Mouse (Mus musculus): ENCODE results near the gene Lss. TPM values are rescaled to one million over a fixed set of nuclear protein-coding genes. Genes with fewer than 3 reads are reported as not detected.
A peak's percentile ranks its signal among the peaks of the same experiment; 100 is the strongest.

Gene Lss
- polyA plus RNA-seq, 1 experiment from 2014 or later = 61.2 TPM

DNA sequence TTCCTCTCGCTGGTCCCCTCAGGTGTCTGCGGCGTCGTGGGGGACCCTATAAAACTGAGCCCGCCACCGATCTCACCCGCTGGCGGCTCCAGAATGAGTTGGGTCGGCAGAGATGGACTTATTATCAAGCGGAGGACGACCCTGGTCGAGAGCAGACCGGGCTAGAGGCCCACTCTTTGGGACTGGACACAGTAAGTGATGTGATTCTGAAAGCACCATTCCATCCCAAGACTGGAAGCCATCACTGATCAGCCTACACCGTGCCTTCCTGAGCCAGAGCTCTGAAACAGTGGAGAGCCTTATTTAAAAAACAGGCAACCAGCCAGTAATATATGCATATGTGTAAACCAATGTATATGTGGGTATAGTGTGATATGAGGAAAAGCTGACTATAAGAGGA, 440 bp downstream of the Lss start:
- Histone ChIP-seq H3K9ac (replicated peaks) (peak overlapping the region; percentile 85), H3K4me3 (peak overlapping the region; percentile 80), H3K4me2 (replicated peaks) (peak overlapping the region; percentile 81), H3K36me3 (peaks cover 36% of the 10 kb centered on the region), H3K4me1 (peaks cover 28% of the 10 kb centered on the region), H3K27me3 (no peaks in the 10 kb centered on the region), H3K27ac (replicated peaks) (peak overlapping the region; percentile 79), H3K9me3 (no peaks in the 10 kb centered on the region)
- peak; percentile 23; the same call in 1 of the 2 replicates for ATAC-seq (ENCODE audit: low FRiP score, low read depth)
- WGBS = 1% methylated on average over 14 of the region's 14 CpGs

DNA sequence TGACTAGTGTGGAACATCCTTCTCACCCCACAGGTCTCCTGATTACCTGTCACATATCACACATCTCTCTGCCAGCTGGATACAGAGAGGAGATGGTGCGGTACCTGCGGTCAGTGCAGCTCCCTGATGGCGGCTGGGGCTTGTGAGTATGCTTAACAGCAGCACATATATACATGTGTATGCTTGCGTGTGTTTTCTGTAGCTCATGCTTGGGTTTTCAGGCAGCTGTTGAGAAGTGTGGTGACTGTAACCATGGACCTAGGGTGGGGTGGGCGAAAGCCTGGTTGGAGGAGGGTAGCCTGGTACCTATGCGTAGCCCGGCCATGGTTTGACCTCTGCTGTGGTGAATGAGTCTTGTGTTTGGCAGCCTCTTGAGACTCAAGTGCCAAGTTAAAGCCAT, 4.1 kb downstream of the Lss start:
- Histone ChIP-seq H3K4me3 (no peak overlapping the region), H3K4me1 (peaks cover 24% of the 10 kb centered on the region), H3K9ac (replicated peaks) (no peak overlapping the region), H3K27ac (replicated peaks) (no peak overlapping the region), H3K4me2 (replicated peaks) (no peak overlapping the region), H3K36me3 (peaks cover 71% of the 10 kb centered on the region), H3K9me3 (no peaks in the 10 kb centered on the region), H3K27me3 (no peaks in the 10 kb centered on the region)
- ATAC-seq (ENCODE audit: low FRiP score, low read depth) = no peak
- WGBS = 97% methylated on average over 7 of the region's 7 CpGs

DNA sequence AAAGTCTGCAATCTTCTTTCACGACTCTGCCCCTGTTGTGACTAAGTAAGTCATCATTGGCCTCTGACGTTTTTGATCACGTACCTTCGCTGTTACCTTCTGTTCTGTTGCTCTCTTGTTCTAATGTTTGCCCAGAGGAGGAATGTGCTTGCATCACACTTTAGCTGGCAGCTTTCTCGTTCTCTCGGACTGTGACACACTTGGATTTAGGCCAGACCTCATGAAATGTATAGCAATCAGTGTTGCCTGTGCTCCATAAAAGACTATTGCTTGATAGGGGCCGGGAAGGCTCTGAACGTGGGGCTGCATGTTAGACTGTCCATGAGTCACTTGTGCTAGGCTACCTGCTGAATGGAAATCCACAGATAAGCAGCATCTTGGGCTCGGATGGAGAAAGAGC, 6.2 kb downstream of the Lss start:
- no peak for ATAC-seq (ENCODE audit: low FRiP score, low read depth)
- Histone ChIP-seq H3K27me3 (no peaks in the 10 kb centered on the region), H3K27ac (replicated peaks) (no peak overlapping the region), H3K9me3 (no peaks in the 10 kb centered on the region), H3K36me3 (peaks cover 92% of the 10 kb centered on the region), H3K4me3 (no peak overlapping the region), H3K4me1 (peaks cover 9% of the 10 kb centered on the region), H3K4me2 (replicated peaks) (no peak overlapping the region), H3K9ac (replicated peaks) (no peak overlapping the region)
- 91% methylated on average over 9 of the region's 9 CpGs for WGBS

DNA sequence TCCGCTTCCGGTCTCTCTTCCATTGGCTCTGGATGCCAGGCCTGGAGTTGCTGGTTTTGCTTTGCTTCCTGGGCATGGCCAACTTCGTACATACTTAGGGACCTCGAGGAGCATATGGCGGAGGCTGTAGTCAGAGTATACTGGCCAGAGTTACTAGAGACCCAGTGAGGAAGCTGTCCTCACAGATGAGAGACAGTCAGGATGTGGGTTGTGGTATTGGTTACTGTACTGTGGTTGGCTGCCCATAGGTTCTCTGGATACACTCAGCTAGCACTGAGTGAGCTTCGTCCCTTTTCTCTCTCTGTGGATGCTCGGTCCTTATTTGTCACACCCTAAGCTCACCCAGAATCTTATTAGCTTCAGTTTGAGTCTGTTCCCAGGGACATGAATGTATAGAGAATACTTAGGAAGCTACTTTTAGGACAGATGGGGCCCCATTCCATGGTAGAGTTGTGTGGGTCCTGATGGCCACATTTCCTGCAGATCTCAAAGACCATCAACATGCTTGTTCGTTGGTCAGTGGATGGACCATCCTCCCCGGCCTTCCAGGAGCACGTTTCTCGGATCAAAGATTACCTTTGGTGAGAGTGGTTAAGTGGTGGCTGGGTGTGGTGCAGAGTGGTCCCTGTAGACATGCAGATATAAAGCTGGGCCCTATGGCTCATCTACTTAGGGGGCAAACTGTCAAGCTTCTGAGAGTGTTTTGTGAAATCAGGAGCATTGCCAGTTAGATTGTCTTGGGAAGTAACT, 10.1 kb downstream of the Lss start:
- H3K27me3 ChIP-seq = no peaks in the 10 kb centered on the region
- H3K4me3 ChIP-seq = no peak overlapping the region
- 94% methylated on average over 11 of the region's 11 CpGs for WGBS
- ATAC-seq (ENCODE audit: low FRiP score, low read depth) = no peak
- no peaks in the 10 kb centered on the region for H3K9me3 ChIP-seq
- no peak overlapping the region for H3K4me2 ChIP-seq (replicated peaks)
- H3K36me3 ChIP-seq = peaks cover 98% of the 10 kb centered on the region
- no peak overlapping the region for H3K9ac ChIP-seq (replicated peaks)
- no peaks in the 10 kb centered on the region for H3K4me1 ChIP-seq
- H3K27ac ChIP-seq (replicated peaks) = no peak overlapping the region

DNA sequence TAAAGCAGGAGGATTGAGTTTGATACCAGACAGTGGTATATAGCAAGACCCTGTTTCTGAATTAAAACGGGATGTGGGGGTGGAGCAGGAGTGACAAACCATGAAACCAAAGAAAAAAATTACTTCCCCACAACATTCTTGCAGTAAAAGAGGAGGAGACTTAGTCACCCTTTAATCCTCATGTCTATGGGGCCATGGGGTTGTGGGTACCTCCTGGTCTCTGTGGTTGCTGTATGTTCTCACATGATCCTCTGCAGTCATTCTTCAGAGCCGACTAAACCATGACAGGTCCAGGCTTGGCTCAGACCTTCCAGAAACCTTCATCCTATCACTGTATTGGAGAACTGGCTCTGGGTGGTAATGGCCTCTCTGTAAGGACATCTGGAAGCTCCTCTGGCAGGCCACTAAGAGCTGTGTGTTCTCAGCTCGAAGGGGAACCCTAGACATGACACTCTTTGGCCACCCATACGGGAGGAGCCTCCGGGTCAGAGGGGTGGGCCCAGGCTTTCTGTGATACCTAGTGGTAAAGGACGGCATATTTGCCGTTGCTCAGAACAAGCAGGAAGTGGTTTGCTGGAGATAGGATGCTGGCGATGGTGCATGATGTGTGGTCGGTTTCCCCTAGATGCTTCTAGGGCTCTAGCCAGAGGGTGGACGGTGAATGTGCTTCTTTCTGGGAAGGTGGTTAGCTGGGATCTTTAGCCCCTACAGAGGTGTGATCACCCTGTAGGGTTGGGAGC, 11.4 kb downstream of the Lss start:
- H3K27ac ChIP-seq (replicated peaks) = no peak overlapping the region
- 90% methylated on average over 10 of the region's 10 CpGs for WGBS
- H3K4me1 ChIP-seq = no peaks in the 10 kb centered on the region
- no peak for ATAC-seq (ENCODE audit: low FRiP score, low read depth)
- no peak overlapping the region for H3K4me2 ChIP-seq (replicated peaks)
- no peak overlapping the region for H3K4me3 ChIP-seq
- H3K9ac ChIP-seq (replicated peaks) = no peak overlapping the region
- no peaks in the 10 kb centered on the region for H3K9me3 ChIP-seq
- H3K27me3 ChIP-seq = no peaks in the 10 kb centered on the region
- peaks cover 98% of the 10 kb centered on the region for H3K36me3 ChIP-seq

DNA sequence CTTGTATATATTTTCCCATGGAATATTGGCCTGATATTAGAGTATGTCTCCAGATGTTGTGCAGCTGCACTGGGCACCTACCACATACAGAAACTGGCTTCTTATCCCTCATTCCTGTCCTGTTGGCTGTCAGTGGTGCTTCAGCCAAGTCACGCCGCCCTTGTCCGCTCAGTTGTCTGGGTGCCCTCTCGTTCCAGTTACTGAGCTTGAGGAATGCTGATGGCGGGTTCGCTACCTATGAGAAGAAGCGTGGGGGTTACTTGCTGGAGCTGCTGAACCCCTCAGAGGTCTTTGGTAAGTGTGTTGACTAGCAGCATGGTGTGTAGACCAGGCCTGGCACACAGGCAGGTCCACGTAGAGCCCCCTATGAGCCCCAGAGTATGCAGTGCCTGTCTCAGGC, 15.2 kb downstream of the Lss start:
- no peak overlapping the region for H3K4me2 ChIP-seq (replicated peaks)
- no peak for ATAC-seq (ENCODE audit: low FRiP score, low read depth)
- H3K36me3 ChIP-seq = peaks cover 100% of the 10 kb centered on the region
- 90% methylated on average over 8 of the region's 8 CpGs for WGBS
- H3K27me3 ChIP-seq = no peaks in the 10 kb centered on the region
- H3K4me1 ChIP-seq = no peaks in the 10 kb centered on the region
- H3K9me3 ChIP-seq = no peaks in the 10 kb centered on the region
- no peak overlapping the region for H3K9ac ChIP-seq (replicated peaks)
- H3K4me3 ChIP-seq = no peak overlapping the region
- H3K27ac ChIP-seq (replicated peaks) = no peak overlapping the region

DNA sequence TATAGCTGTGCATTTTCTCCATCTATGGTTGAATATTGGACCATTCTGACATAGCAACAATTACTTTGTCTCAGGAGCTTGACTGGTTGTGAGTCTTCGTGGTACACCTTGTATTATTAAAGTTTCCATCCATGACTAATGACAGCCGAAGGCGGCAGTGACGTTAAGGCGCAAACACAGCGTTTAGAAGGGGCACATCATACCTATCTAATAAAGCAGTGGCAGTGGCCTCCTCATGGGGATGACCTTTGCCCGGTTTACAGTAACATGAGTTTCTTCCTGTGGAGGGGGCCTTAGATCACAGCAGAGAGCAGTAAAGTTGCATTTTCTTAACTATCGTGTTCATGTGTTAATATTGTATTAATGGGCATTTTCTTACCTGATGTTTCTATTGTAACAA, 16.8 kb downstream of the Lss start:
- peaks cover 100% of the 10 kb centered on the region for H3K36me3 ChIP-seq
- no peak for ATAC-seq (ENCODE audit: low FRiP score, low read depth)
- H3K27ac ChIP-seq (replicated peaks) = no peak overlapping the region
- no peaks in the 10 kb centered on the region for H3K4me1 ChIP-seq
- no peak overlapping the region for H3K4me3 ChIP-seq
- no peak overlapping the region for H3K9ac ChIP-seq (replicated peaks)
- no peaks in the 10 kb centered on the region for H3K9me3 ChIP-seq
- no peak overlapping the region for H3K4me2 ChIP-seq (replicated peaks)
- H3K27me3 ChIP-seq = no peaks in the 10 kb centered on the region
- WGBS = 95% methylated on average over 8 of the region's 8 CpGs

DNA sequence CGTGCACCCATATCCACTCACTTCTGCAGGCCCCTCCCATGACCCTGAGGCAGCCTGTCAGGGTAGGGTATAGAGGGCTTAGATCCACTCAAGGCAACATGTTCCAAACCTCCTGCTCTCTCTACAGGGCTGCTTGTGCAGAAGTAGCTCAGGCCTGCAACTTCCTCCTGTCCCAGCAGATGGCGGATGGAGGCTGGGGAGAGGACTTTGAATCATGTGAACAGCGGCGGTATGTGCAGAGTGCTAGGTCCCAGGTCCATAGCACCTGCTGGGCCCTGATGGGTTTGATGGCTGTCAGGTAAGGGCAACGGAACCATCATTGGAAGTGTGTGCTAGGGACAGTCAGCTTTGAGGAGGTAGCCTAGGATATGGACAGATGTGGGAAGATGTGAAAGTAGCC, 19.1 kb downstream of the Lss start:
- Histone ChIP-seq H3K36me3 (peaks cover 95% of the 10 kb centered on the region), H3K9me3 (no peaks in the 10 kb centered on the region), H3K27ac (replicated peaks) (no peak overlapping the region)

DNA sequence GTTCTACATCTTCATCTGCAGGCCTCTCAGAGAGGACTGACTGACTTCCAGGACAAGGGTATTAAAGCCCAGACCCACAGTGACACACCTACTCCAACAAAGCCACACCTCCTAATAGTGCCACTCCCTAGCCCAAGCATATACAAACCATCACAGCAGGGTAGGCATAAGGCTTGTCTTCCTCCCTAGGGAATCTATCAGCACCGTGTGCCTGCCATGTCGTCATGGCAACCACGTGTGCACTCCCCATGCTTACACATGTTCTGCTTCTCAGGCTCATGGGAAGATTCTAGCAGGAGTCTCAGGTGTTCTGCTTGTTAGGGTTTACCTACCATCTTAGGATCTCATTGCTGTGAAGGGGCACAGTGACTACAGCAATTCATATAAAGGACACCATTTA, 20.2 kb downstream of the Lss start:
- Histone ChIP-seq H3K9ac (replicated peaks) (no peak overlapping the region), H3K36me3 (peaks cover 87% of the 10 kb centered on the region), H3K27ac (replicated peaks) (no peak overlapping the region), H3K4me2 (replicated peaks) (no peak overlapping the region), H3K4me3 (no peak overlapping the region), H3K9me3 (no peaks in the 10 kb centered on the region), H3K4me1 (no peaks in the 10 kb centered on the region), H3K27me3 (no peaks in the 10 kb centered on the region)
- WGBS = 75% methylated on average over 3 of the region's 3 CpGs
- no peak for ATAC-seq (ENCODE audit: low FRiP score, low read depth)

More for the DNA sequence above, 19.1 kb downstream of the Lss start:
- no peaks in the 10 kb centered on the region for H3K4me1 ChIP-seq
- no peak overlapping the region for H3K4me3 ChIP-seq
- H3K27me3 ChIP-seq = no peaks in the 10 kb centered on the region
- ATAC-seq (ENCODE audit: low FRiP score, low read depth) = no peak
- 88% methylated on average over 5 of the region's 5 CpGs for WGBS
- no peak overlapping the region for H3K9ac ChIP-seq (replicated peaks)
- no peak overlapping the region for H3K4me2 ChIP-seq (replicated peaks)

DNA sequence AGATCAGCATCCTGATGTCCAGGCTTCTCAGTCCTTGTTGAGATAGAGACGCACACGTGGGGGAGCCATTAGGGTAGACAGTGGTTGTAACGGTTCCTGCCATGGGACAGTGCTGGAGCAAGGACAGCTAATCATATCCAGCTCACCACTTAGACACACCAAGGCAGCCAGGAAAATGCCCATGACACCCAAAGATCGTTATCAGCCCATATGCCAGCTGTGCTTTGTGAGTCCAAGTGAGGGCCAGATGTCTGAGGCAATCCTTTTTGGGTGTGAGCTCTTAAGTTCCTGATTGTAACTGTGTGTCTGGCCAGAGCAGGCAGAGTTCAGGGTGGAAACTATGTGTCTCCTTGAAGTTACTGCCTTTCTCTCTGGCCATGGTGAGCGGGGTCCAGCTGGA, 22.7 kb downstream of the Lss start:
- 91% methylated on average over 5 of the region's 5 CpGs for WGBS
- H3K36me3 ChIP-seq = peaks cover 62% of the 10 kb centered on the region

DNA sequence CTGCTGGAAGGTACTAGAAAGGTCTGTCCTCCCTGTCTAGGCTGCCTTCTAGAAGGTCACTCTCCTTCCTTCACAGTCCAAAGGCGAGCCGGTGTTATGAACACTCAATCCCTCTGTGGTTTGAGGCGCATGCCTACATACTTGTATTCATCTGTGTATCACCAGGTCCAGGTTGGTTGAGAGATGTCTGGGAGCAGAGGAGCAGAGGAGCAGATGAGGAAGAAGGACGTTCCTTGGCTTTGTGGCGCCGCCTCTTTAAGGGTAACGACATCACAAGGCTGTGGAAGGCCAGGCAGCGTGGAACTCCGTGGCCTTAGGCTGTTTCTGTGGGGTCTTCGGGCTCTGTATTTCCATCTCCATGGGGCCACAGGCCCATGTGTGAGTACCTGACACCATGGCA, 30.6 kb downstream of the Lss start, which contains the start of gene Spatc1l:
Gene Spatc1l, plus strand, starts transcription at position 301 of the 400 bp plus-strand sequence.
- 89% methylated on average over 10 of the region's 10 CpGs for WGBS
- Histone ChIP-seq H3K4me3 (no peak within 1 kb of the TSS), H3K4me2 (replicated peaks) (no peak within 1 kb of the TSS)

More for the DNA sequence above, 22.7 kb downstream of the Lss start:
- no peak overlapping the region for H3K9ac ChIP-seq (replicated peaks)
- ATAC-seq (ENCODE audit: low FRiP score, low read depth) = no peak
- H3K27me3 ChIP-seq = no peaks in the 10 kb centered on the region
- H3K9me3 ChIP-seq = no peaks in the 10 kb centered on the region
- no peak overlapping the region for H3K4me2 ChIP-seq (replicated peaks)
- no peaks in the 10 kb centered on the region for H3K4me1 ChIP-seq
- no peak overlapping the region for H3K4me3 ChIP-seq
- no peak overlapping the region for H3K27ac ChIP-seq (replicated peaks)

DNA sequence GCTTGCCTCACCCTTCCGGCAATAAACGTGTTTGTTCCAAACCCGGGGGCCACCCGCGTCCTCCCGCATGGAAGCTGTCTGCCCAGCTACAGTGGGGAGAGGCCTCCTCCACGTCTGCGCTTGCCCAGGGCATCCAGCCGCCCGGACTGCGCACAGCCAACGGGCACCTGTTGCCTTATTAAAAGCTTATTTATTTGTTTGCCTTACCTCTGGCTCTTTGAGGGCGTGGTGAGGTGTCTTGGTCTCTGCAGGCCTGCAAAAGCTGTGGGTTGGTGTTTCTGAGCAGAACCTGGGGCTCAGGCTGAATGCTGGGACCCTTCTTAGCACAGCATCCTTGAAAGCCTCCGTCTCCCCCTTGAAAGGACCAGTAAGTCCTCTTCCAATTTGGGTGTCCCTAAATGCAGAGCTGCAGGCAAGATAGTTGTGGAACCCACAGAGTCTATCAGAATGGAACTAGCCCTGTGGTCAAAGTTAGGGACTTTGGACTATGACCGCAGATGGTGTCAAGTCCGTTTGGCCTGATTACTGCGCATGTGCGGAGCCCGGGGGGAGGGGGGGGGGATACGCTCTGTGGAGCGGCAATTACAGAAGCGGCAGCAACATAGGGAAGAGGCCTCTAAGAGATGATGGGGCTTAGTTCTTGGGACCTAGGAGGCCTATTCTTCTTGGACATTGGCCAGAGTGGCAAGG, 38.8 kb downstream of the Lss start:
- no peak overlapping the region for H3K4me2 ChIP-seq (replicated peaks)
- no peak overlapping the region for H3K27ac ChIP-seq (replicated peaks)
- WGBS = 92% methylated on average over 22 of the region's 22 CpGs
- H3K4me3 ChIP-seq = no peak overlapping the region
- no peaks in the 10 kb centered on the region for H3K4me1 ChIP-seq
- ATAC-seq (ENCODE audit: low FRiP score, low read depth) = no peak
- H3K36me3 ChIP-seq = no peaks in the 10 kb centered on the region
- no peak overlapping the region for H3K9ac ChIP-seq (replicated peaks)
- no peaks in the 10 kb centered on the region for H3K27me3 ChIP-seq
- H3K9me3 ChIP-seq = no peaks in the 10 kb centered on the region; the same call in 1 of the 2 replicates

More for the DNA sequence above, 30.6 kb downstream of the Lss start, which contains the start of gene Spatc1l:
- Histone ChIP-seq H3K9ac (replicated peaks) (no peak within 1 kb of the TSS), H3K27me3 (no peaks in the 10 kb centered on the region), H3K4me1 (no peaks in the 10 kb centered on the region), H3K9me3 (no peaks in the 10 kb centered on the region), H3K36me3 (no peaks in the 10 kb centered on the region), H3K27ac (replicated peaks) (no peak within 1 kb of the TSS)
- ATAC-seq (ENCODE audit: low FRiP score, low read depth) = no peak
